Mouse (Mus musculus) embryonic facial prominence, embryonic 12.5 days (tissue): Measurements from ENCODE around the gene Tor1aip1. TPM values are rescaled to one million over a fixed set of nuclear protein-coding genes. Genes with fewer than 3 reads are reported as not detected.

Experiments
- ATAC-seq: fragments of 200-750 bp; cut with Nextera tagmentation; 2 replicates; pipeline ENCODE4 v1.8.0; 2017; ENCODE audit not compliant: insufficient number of reproducible peaks, insufficient read depth, low FRiP score, low TSS enrichment
- H3K27ac ChIP-seq: fragments of 300-500 bp; sonication (generic); 2 replicates; pipeline ENCODE4 v1.5.1; 2016; ENCODE audit warnings: mild to moderate bottlenecking
- H3K27me3 ChIP-seq: fragments of 300-500 bp; sonication (generic); 2 replicates; pipeline ENCODE4 v1.6.1; 2016; ENCODE audit warnings: mild to moderate bottlenecking, moderate library complexity
- H3K36me3 ChIP-seq: fragments of 300-500 bp; sonication (generic); 2 replicates; pipeline ENCODE4 v1.6.1; 2016; ENCODE audit warnings: mild to moderate bottlenecking
- H3K4me1 ChIP-seq: fragments of 300-500 bp; sonication (generic); 2 replicates; pipeline ENCODE4 v1.6.1; 2016
- H3K4me2 ChIP-seq: fragments of 300-500 bp; sonication (generic); replicated peaks from 2 replicates; pipeline ENCODE4 v1.6.1; 2016; ENCODE audit warnings: mild to moderate bottlenecking, moderate library complexity
- H3K4me3 ChIP-seq: fragments of 300-500 bp; sonication (generic); 2 replicates; pipeline ENCODE4 v1.5.1; 2016; ENCODE audit warnings: mild to moderate bottlenecking
- H3K9ac ChIP-seq: fragments of 300-500 bp; sonication (generic); 2 replicates; pipeline ENCODE4 v1.6.1; 2016; ENCODE audit warnings: mild to moderate bottlenecking, moderate library complexity
- H3K9me3 ChIP-seq: fragments of 300-500 bp; sonication (generic); 2 replicates; pipeline ENCODE4 v1.6.1; 2016; ENCODE audit warnings: mild to moderate bottlenecking, moderate library complexity
- WGBS: fragments of 180-500 bp; shearing (Covaris S2); methylation state at CpG from one replicate; pipeline ENCODE4 v1.1.7; 2016; 5-methylcytosine and 5-hydroxymethylcytosine counted together
- polyA plus RNA-seq: library from polyadenylated mRNA; unstranded; fragments of >200 nt; fragmentation: Nextera tagmentation; extraction: Ambion mirVana; gene quantifications from 2 replicates; pipeline ENCODE4 v1.2.1, GENCODE M21; 2016

Gene Tor1aip1
- polyA plus RNA-seq, 1 experiment from 2014 or later, result 49.0 TPM

DNA sequence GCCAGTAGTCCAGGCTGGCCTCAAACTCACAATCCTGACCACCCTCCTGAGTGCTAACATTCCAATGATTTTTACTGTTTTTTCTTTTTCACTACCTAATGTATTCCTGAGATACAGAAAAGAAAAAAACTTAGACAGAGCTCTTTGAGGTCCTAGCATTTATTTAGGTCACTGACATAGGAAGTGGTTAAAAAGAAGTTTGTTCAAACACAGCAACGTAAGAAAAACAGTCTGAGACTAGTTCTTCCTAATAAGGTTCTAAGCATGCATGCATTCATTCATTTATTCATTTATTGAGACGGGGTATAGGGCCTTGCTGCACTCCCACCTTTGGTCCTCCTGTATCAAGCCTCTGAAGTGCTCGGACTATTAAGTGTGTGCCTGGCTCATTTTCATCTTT, 8.4 kb downstream of the Tor1aip1 start:
- Histone ChIP-seq H3K4me3 (no peak overlapping the region), H3K9me3 (no peaks in the 10 kb centered on the region), H3K4me2 (no peak overlapping the region), H3K4me1 (no peaks in the 10 kb centered on the region), H3K9ac (no peak overlapping the region), H3K36me3 (peaks cover 42% of the 10 kb centered on the region), H3K27me3 (no peaks in the 10 kb centered on the region), H3K27ac (no peak overlapping the region)
- WGBS, result 91% methylated on average over 3 of the region's 3 CpGs
- no peak for ATAC-seq

DNA sequence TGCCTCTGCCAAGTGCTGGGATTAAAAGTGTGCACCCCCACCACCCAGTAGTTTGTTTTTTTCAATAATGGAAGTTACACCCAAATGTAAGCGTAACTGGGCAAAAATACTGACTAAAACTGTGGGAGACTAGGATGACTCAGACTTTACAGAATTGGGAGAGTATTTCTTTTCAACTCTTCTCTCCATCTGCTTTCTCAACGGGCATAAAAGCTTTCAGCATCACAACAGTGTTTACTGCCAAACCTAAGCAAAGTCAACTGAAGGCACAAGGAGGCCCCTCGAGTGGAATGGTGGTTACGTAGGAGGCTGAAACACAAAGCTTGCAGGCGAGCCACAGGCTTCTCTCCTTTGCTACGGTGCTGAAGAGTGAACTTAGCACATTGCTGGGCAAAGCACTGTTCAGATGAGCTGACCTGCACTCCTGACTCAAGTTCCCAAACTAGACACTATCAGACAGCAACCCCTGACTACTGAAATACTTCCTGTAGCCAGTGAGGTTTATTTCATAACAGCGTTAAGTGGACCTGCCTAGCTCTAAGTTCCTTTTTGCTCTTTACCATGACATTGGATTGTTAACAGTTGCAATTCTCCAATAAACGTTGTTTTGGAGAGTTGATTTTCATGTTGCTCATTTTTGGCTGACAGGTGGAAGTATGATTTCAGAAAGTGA, 11.3 kb downstream of the Tor1aip1 start:
- H3K9me3 ChIP-seq, result no peaks in the 10 kb centered on the region
- ATAC-seq, result no peak
- no peak overlapping the region for H3K4me3 ChIP-seq
- WGBS, result 83% methylated on average over 8 of the region's 8 CpGs
- H3K36me3 ChIP-seq, result peaks cover 35% of the 10 kb centered on the region
- H3K4me2 ChIP-seq, result no peak overlapping the region
- H3K4me1 ChIP-seq, result no peaks in the 10 kb centered on the region
- no peak overlapping the region for H3K9ac ChIP-seq
- H3K27ac ChIP-seq, result no peak overlapping the region
- H3K27me3 ChIP-seq, result no peaks in the 10 kb centered on the region

DNA sequence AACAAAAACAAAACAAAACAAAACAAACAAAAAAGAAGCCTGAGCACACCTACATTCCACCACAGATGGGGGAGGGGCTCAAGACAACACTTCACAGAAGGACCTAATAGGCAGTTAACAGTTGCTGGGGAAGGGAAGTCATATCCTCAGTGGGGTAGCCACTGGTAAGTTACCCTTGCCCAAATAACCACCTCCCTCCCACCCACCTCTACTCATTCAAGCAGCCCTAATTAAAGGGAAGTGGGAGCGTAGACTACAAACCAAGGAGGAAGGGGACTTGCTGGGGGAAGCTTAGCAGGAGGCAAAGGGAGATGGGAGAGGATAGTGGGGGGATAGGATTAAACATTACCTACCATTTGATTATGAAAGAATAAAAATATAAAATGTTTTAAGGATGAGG, 15.9 kb downstream of the Tor1aip1 start:
- H3K4me3 ChIP-seq, result no peak overlapping the region
- H3K9ac ChIP-seq, result no peak overlapping the region
- ATAC-seq, result no peak
- no peaks in the 10 kb centered on the region for H3K27me3 ChIP-seq
- no peaks in the 10 kb centered on the region for H3K9me3 ChIP-seq
- no peak overlapping the region for H3K27ac ChIP-seq
- no peak overlapping the region for H3K4me2 ChIP-seq
- WGBS, result 91% methylated on average over 1 of the region's 1 CpGs
- peaks cover 43% of the 10 kb centered on the region for H3K36me3 ChIP-seq
- no peaks in the 10 kb centered on the region for H3K4me1 ChIP-seq

DNA sequence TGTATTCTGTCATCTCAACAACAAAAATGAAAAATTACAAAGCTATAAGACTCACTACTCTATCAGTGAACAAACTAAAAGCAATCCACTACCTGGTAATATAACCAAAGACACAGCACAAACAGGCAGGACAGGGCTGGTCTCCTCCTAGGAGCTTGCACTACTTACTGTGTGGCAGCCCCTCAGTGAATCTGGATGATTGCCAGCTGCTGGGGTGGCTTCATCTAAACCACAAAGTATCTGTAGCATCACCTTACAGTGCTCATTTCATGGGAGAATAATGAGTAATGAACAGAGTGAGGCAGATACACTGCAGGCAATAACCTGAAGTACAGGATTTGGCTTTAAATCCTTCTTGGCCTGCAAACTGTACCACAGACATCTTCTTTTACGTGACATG, 16.5 kb downstream of the Tor1aip1 start:
- Histone ChIP-seq H3K4me1 (no peaks in the 10 kb centered on the region), H3K9ac (no peak overlapping the region), H3K27ac (no peak overlapping the region), H3K4me2 (no peak overlapping the region), H3K27me3 (no peaks in the 10 kb centered on the region), H3K4me3 (no peak overlapping the region), H3K36me3 (peaks cover 43% of the 10 kb centered on the region), H3K9me3 (no peaks in the 10 kb centered on the region)
- no peak for ATAC-seq
- 89% methylated on average over 1 of the region's 1 CpGs for WGBS

DNA sequence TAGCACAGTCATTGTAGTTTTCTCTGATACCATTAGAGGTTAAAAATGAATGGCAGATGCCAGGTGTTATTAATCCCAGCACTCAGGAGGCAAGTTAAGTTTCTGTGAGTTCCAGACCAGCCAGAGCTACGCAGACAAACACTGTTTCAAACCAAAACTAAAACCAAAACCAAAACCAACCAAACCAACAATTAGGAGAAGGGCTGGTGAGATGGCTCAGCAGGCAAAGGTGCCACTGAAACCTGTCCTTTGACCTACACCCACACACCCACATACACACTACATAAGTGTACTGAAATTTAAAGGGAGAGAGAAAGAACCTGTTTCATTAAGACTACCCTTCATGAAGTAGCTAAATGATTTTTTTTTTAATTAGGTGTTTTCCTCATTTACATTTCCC, 27.3 kb downstream of the Tor1aip1 start:
- H3K4me3 ChIP-seq, result no peak overlapping the region
- 93% methylated on average over 1 of the region's 1 CpGs for WGBS
- H3K4me1 ChIP-seq, result no peaks in the 10 kb centered on the region
- peaks cover 42% of the 10 kb centered on the region for H3K36me3 ChIP-seq
- no peak overlapping the region for H3K27ac ChIP-seq
- ATAC-seq, result no peak
- no peak overlapping the region for H3K4me2 ChIP-seq
- H3K9me3 ChIP-seq, result no peaks in the 10 kb centered on the region
- H3K27me3 ChIP-seq, result no peaks in the 10 kb centered on the region
- H3K9ac ChIP-seq, result no peak overlapping the region

DNA sequence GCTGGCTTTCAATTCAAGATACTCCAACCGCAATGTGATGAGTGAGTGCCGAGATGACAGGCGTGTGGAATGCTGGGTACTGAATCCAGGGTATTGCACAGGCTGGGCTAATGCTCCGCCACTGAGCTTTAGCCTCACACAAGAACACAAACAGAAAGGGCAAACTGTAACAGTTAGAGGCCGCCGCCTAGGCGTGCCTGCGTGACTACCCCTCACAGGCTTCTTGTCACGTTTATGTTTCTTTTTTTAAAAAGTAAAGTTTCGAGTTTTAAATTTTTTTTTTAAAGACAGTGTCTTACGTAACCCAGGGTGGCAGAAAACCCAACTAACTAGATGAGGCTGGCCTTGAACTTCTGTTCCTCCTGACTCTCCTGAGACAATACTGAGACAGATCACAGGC, 30.4 kb downstream of the Tor1aip1 start:
- Histone ChIP-seq H3K27ac (no peak overlapping the region), H3K36me3 (peaks cover 35% of the 10 kb centered on the region), H3K4me1 (no peaks in the 10 kb centered on the region), H3K9ac (no peak overlapping the region), H3K4me2 (no peak overlapping the region), H3K9me3 (no peaks in the 10 kb centered on the region), H3K27me3 (no peaks in the 10 kb centered on the region), H3K4me3 (no peak overlapping the region)
- WGBS, result 93% methylated on average over 11 of the region's 11 CpGs
- no peak for ATAC-seq

DNA sequence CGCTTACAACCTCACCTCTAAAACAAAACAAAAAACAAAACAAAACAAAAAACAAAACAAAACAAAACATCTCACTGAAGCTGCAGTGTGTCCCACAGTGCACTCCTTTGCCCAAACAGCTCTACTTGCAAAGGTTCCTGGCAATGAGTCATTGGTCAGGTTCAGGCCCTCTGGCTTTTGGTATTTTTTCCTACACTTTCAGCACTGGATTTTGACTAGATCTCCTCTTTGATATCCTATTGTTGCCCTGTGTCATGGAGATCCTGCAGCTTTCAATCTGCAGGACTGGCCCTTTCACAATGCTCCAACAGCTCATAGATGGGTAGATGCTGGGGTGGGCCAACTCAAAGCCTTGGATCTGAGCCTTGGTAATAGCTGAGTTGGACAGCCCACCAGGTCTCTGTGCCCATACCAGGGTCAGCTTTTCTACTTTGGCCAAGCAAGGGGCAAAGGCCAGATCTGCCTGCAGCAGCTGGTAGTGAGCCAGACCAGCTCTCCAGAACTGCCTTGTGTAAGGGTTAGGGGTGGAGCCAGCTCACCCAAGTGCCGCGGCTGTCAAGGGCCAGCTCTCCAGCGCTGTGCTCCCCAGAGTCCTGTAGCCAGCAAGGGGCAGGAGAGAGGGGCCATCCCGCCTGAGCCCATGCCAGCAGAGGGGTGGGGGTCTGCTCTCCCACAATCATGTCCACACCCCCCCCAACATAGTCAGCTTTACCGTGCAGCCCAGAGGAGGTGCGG, 32.9 kb downstream of the Tor1aip1 start:
- Histone ChIP-seq H3K4me1 (no peaks in the 10 kb centered on the region), H3K4me2 (no peak overlapping the region), H3K36me3 (peaks cover 31% of the 10 kb centered on the region), H3K27me3 (no peaks in the 10 kb centered on the region), H3K9ac (no peak overlapping the region), H3K27ac (no peak overlapping the region), H3K9me3 (no peaks in the 10 kb centered on the region), H3K4me3 (no peak overlapping the region)
- 87% methylated on average over 7 of the region's 7 CpGs for WGBS
- ATAC-seq, result 0 out of 2 replicates have a peak, but pooled peaks have one; percentile 22

DNA sequence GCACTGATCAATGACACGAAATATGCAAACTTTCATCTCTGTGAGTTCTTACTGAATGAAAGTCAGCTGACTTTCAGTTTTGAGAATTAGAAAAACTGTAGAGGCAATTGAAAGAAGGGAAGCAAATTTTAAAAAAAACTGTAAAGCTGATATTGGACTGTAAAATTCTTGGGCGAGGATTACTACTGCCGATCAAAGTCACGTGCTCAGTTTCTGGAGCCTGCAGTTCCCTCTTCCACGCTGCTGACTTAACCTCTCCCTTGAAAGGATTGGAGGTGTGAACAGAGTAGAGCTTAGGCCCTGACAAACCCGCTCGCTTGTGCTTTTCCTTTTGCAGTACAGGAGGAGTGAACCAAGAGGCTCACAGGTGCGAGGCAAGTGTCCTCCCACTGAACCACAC, 33.9 kb downstream of the Tor1aip1 start:
- 92% methylated on average over 8 of the region's 8 CpGs for WGBS

GRCm38 (mm10) chr1:155995612-155996011, 40.7 kb downstream of the Tor1aip1 start:
- ATAC-seq, result no peak
- 71% methylated on average over 2 of the region's 2 CpGs for WGBS
- Histone ChIP-seq H3K9me3 (no peaks in the 10 kb centered on the region), H3K36me3 (no peaks in the 10 kb centered on the region), H3K9ac (no peak overlapping the region), H3K27ac (no peak overlapping the region), H3K4me3 (no peak overlapping the region), H3K27me3 (no peaks in the 10 kb centered on the region), H3K4me2 (no peak overlapping the region), H3K4me1 (no peaks in the 10 kb centered on the region)

More for the DNA sequence above, 33.9 kb downstream of the Tor1aip1 start:
- Histone ChIP-seq H3K27me3 (no peaks in the 10 kb centered on the region), H3K4me3 (no peak overlapping the region), H3K36me3 (peaks cover 26% of the 10 kb centered on the region), H3K4me2 (no peak overlapping the region), H3K4me1 (no peaks in the 10 kb centered on the region), H3K27ac (no peak overlapping the region), H3K9me3 (no peaks in the 10 kb centered on the region), H3K9ac (no peak overlapping the region)
- no peak for ATAC-seq

GRCm38 (mm10) chr1:155994524-155994923, 41.8 kb downstream of the Tor1aip1 start:
- Histone ChIP-seq H3K36me3 (no peaks in the 10 kb centered on the region), H3K27ac (no peak overlapping the region), H3K9me3 (no peaks in the 10 kb centered on the region), H3K4me2 (no peak overlapping the region), H3K4me1 (no peaks in the 10 kb centered on the region), H3K4me3 (no peak overlapping the region), H3K27me3 (no peaks in the 10 kb centered on the region), H3K9ac (no peak overlapping the region)
- ATAC-seq, result no peak
- WGBS, result 81% methylated on average over 2 of the region's 2 CpGs

DNA sequence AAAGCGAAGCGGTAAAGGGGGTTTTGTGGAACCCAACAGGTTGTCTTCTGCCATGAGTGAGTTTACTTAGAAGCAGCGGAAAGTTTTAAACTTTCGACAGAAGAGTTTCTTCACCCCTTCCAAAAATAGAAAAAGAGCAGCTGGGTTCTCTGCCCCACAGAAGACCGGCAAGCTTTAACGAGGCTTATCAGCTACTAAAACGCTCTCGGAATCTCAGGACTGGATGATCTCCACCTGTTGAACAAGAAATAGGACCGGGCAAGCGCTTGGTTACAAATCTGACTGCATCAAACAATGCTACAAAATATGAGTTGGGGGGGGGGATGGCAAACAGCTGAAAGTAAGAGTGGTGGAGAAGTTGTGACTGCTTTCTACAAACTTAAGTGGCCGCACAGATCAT, 45.9 kb downstream of the Tor1aip1 start:
- Histone ChIP-seq H3K27me3 (no peaks in the 10 kb centered on the region), H3K36me3 (no peaks in the 10 kb centered on the region), H3K4me3 (no peak overlapping the region), H3K4me2 (no peak overlapping the region), H3K9ac (no peak overlapping the region), H3K9me3 (no peaks in the 10 kb centered on the region), H3K4me1 (0 out of 2 replicates have a peak, but pooled peaks cover 3% of the 10 kb centered on the region), H3K27ac (no peak overlapping the region)
- ATAC-seq, result no peak
- 81% methylated on average over 11 of the region's 11 CpGs for WGBS

DNA sequence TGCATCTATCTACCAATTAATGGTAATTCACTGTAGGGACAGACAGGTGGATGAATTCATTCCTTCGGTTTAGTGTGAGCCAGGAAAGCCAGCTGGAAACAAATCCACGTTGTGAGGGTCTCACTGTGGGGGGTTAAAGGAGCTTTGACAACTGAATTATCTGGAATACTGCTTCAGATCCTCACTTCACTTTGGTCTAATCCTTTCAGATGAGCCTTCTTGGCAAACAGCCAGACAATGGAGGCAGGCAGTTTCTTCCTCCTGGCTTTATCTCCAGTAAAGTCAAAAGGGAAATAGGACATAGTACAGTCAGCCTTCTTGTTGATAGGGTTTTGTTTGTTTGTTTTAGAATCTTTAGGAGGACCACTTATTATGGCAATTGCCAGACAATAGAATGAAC, 46.9 kb downstream of the Tor1aip1 start:
- 23% methylated on average over 2 of the region's 2 CpGs for WGBS
- H3K4me2 ChIP-seq, result no peak overlapping the region
- no peak overlapping the region for H3K27ac ChIP-seq
- no peak overlapping the region for H3K4me3 ChIP-seq
- ATAC-seq, result no peak
- 0 out of 2 replicates have a peak, but pooled peaks cover 3% of the 10 kb centered on the region for H3K4me1 ChIP-seq
- no peaks in the 10 kb centered on the region for H3K9me3 ChIP-seq
- no peaks in the 10 kb centered on the region for H3K27me3 ChIP-seq
- H3K9ac ChIP-seq, result no peak overlapping the region
- H3K36me3 ChIP-seq, result no peaks in the 10 kb centered on the region
